Mouse (Mus musculus): ENCODE measurements around the gene Rassf1. TPM values are rescaled to one million over a fixed set of nuclear protein-coding genes. Genes with fewer than 3 reads are reported as not detected.

The Rassf1 gene
- 10 to 100 TPM; 31.1 to 39.6 TPM for total RNA-seq (2021)
- long read RNA-seq, experiment 1, transcript Rassf1-201 (5 exons, 1,727 nt) = major isoform, 44 of 64 reads
- long read RNA-seq, experiment 1, transcript Rassf1-202 (6 exons, 1,787 nt) = minor isoform, 11 of 64 reads
- long read RNA-seq, experiment 1, partial matches to known transcripts = 2 of 64 reads
- long read RNA-seq, experiment 1, other reads (novel, unspliced or antisense) = 5 of 64 reads
- long read RNA-seq, experiment 2, transcript Rassf1-201 (5 exons, 1,727 nt) = major isoform, 21 of 32 reads
- long read RNA-seq, experiment 2, partial matches to known transcripts = 3 of 32 reads
- long read RNA-seq, experiment 2, other reads (novel, unspliced or antisense) = 1 of 32 reads

GRCm38 (mm10) chr9:107551117-107551889, at the start of gene Rassf1:
Rassf1 (plus strand) TSS chr9:107551555.
- peak; percentile 64 to 72 for DNase-seq (ENCODE audit: low spot score in 2 of 2)

DNA sequence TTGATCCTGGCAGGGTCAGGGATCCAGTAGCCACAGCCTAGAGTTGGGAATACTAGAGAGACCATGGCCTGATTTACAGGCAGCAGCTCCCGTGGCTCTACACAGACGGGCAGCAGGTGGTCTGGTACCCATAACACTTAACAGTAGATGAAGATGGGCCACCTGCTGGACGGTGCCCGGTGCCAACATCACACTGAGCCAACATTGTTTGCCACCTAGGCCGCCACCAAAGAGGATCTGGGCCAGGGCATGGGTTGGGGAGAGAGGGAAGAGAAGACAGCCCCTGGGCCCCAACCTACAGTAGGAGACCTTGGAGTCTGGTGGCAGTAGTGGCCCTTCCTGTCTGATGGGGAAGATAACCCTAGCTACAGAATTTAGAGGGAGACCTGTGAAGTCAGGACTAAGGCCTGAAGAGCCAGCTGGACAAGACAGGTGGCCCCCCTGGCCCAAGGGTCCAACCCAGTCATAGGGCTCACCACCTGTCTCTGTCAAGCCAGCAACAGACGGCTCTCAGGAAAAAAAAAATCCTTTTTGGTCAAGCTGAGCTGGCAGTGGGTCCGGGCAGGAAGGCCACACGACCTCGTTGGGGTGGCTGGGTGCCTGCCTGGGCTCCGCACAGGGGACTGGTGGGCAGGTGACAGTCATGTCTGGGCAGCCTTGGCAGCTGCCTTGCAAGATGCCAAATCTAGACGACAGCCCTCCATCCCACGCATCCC, 49.1 kb upstream of the Rassf1 start:
- no peak for DNase-seq (ENCODE audit: low spot score in 2 of 2)

- no peak for DNase-seq (ENCODE audit: low spot score in 2 of 2)
These were observed 46.5 kb upstream of the Rassf1 start for GRCm38 (mm10) chr9:107504662-107505537.

GRCm38 (mm10) chr9:107508266-107508665, 43.1 kb upstream of the Rassf1 start:
- DNase-seq (ENCODE audit: low spot score in 2 of 2) = no peak

DNA sequence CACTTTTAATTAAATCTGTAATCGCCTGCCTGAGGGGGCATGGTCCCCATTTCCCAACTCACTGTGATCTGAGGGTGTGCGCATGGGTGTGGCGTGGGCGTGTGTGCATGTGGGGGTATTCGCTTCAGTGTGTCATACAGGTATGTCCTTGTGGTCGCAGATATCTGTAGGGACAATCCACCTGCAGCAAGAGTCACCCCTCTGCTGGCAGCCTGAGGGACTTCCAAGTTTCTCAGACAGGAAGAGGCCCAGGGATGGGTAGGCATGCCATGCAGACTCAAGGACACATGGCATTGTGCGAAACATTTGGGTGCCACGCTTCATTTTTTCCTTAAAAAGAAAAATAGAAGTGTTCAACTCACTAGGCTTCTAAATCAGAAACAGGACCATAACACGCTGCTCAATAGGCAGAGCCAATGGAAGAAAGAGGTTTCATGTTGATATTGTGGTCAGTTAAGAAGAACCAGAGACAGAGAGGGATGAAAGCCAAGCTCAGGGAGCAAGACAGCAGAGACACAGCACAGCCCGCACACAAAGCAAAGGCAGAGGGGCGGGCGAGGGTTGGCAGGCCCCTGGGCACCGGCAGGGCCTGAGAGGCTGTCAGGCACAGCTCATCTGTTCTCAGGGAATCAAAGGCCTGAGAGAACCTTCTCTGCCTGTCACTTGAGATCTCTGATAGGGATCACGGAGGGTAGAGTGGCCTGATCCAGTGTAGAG, 40.8 kb upstream of the Rassf1 start:
- no peak for DNase-seq (ENCODE audit: low spot score in 2 of 2)

- DNase-seq (ENCODE audit: low spot score in 2 of 2) = no peak
These were observed 39.9 kb upstream of the Rassf1 start for GRCm38 (mm10) chr9:107511436-107511835.

- DNase-seq (ENCODE audit: low spot score in 2 of 2) = no peak
These were observed 39.0 kb upstream of the Rassf1 start for GRCm38 (mm10) chr9:107512326-107512725.

- peak; percentile 79 to 80 for DNase-seq (ENCODE audit: low spot score in 2 of 2)
These were observed 36.9 kb upstream of the Rassf1 start for GRCm38 (mm10) chr9:107514303-107514955.

DNA sequence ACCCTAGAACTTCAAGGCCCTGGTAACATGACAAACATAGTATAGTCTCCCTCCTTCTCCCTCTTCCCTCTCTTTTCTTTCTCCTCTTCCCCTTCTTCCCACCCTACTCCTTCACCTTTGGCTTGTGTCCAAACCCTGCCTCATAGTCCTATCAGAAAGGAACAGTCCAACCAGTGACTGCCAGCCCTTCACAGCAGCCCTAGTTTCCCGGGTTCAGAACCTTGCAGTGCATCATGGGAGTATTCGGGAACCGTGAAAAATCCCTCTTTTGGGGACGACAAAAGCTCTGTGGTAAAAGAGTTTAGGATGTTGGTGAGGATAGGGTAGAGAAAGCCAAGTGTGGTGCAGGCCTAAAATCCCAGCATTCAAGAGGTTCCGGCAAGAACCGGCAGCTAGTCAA, 31.0 kb upstream of the Rassf1 start:
- no peak for DNase-seq (ENCODE audit: low spot score in 2 of 2)

GRCm38 (mm10) chr9:107521190-107521589, 30.2 kb upstream of the Rassf1 start:
- no peak for DNase-seq (ENCODE audit: low spot score in 2 of 2)

DNA sequence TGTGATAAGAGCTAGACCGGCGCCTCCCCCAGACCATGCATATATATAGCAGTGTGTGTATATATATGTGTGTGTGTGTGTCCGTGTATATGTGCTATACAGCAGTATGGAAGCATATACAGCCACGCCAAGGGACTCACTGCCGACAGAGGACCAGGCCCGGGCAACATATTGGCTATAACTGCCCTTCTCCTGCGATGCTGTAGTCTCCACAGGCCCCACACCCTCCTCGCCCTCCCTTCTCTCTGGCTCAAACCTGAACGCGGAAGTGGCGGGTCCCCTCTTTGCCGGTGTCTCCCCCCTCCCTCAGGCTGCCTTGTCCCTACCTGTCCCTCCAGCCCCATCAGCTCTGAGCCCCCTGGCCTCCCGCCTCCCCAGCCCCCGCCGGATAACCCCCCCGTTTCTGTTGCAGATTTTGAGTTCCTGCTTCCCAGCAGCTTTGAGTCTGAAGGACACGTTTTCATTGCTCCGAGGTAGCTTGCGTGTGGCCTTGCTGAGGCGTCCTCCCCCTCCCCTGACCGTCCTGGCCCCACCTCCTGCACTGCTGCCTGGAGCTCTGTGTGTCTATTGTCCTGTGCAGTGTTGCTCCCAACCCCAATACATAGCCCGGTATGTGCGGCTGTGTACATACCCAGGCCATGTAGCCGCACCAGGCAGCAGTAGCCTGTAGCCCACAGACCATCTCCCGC, 29.5 kb upstream of the Rassf1 start:
- no peak for DNase-seq (ENCODE audit: low spot score in 2 of 2)

- no peak for DNase-seq (ENCODE audit: low spot score in 2 of 2)
These were observed 29.0 kb upstream of the Rassf1 start for GRCm38 (mm10) chr9:107522400-107522711.

DNA sequence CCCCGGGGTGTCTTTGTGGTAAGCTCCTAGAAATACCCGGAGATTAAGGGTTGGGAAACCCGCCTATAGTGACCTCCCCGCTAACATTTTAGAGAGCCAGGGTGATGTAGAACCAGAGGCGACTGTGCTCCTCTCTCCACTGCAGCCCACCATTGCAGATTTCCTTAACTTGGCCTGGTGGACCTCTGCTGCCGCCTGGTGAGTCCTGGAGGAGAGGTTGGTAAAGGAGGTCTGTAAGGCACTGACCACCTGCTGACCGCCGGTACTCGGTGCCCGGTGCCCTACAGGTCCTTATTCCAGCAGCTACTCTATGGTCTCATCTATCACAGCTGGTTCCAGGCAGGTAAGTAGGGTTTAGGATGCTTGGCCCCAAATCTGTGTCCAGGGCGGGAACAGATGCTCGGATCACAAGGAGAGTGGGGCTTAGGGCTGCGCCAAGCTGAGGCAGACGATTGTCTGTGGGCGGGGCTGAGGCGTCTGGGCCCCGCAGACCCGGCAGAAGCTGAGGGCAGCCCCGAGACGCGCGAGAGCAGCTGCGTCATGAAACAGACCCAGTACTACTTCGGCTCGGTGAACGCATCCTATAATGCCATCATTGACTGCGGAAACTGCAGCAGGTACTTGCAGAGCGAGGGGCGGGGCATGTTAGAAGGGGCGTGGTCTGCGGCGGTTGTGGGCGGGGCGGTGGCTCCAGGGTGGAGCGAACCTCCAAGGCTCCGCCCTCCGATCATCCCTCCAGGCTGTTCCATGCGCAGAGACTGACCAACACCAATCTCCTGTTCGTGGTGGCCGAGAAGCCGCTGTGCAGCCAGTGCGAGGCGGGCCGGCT, 24.9 kb upstream of the Rassf1 start:
- peak in 1 of 2 experiments; percentile 62 for DNase-seq (ENCODE audit: low spot score in 2 of 2)

- peak; percentile 80 to 88 for DNase-seq (ENCODE audit: low spot score in 2 of 2)
These were observed 17.5 kb upstream of the Rassf1 start, which contains the start of gene Tmem115 for GRCm38 (mm10) chr9:107533791-107534407. Tmem115 (plus strand) TSS chr9:107533945.

GRCm38 (mm10) chr9:107534408-107535202, 16.8 kb upstream of the Rassf1 start:
- peak in 1 of 2 experiments; percentile 57 for DNase-seq (ENCODE audit: low spot score in 2 of 2)

DNA sequence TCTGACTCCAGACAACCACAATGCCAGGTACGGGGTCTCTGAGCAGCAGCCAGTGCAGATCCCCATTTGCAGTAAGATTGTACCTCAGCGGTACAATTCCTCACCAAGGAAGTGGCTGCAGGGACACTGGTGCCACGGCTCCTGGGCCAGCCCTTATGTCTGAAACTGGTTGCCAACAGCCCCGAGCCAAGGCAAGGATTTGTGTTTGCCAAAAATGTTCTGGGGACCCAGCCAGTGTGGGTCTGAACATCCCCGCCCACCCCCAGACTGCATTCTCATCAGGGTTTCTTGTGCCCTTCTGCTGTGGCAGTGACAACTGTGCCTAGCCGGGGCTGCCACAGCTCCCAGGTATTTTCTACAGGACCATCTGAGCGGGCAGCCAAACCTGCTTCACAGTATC, 13.1 kb upstream of the Rassf1 start:
- DNase-seq (ENCODE audit: low spot score in 2 of 2) = no peak

- DNase-seq (ENCODE audit: low spot score in 2 of 2) = no peak
These were observed 12.6 kb upstream of the Rassf1 start for GRCm38 (mm10) chr9:107538711-107539110.

Measured in gastrocnemius, postnatal 4 days (tissue).